Mouse (Mus musculus): ENCODE measurements around the gene Prkn. TPM values are rescaled to one million over a fixed set of nuclear protein-coding genes. Genes with fewer than 3 reads are reported as not detected.

Prkn gene
- polyA plus RNA-seq, 1 experiment: 0.58 TPM

DNA sequence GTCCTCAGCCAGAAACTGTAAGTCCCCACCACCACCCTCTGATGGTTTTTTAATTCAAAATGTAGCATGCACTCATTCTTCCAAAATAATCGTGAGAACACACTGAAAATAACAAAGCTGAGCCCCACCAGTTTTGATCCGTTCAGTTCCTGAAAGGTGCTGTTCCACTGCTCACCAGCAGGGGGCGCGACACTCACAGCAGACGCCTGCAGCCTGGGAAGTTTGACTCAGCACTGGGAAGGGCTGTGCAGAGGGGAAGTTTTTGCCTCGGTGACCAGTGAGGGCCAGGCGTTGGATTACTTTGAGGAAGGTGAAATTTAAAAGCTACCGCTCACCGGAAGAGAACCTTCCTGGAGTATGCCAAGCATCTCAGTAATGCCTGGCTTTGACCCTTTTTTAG lies 1199.0 kb downstream of the Prkn start:
- TF ChIP-seq POLR2A (IDR thresholded peaks at IDR 0.05; ENCODE audit: low read depth, low read length): no peak
- peak; percentile 99 for TF ChIP-seq CTCF (IDR thresholded peaks at IDR 0.05; ENCODE audit: extremely low read depth, insufficient read length, insufficient replicate concordance, low read depth, low read length)
- Histone ChIP-seq H3K27me3 (ENCODE audit: control insufficient read depth, insufficient read depth, low read length) (no peaks in the 10 kb centered on the region), H3K4me3 (ENCODE audit: low read depth, low read length) (no peak overlapping the region), H3K27ac (ENCODE audit: insufficient read depth, low read depth, low read length) (no peak overlapping the region), H3K4me1 (ENCODE audit: control insufficient read depth, insufficient read depth, insufficient read length, low read length) (peaks cover 5% of the 10 kb centered on the region; the same call in 1 of the 2 replicates), H3K36me3 (ENCODE audit: control insufficient read depth, insufficient read depth, low read length) (no peaks in the 10 kb centered on the region)
- WGBS: 2% methylated on average over 9 of the region's 9 CpGs

DNA sequence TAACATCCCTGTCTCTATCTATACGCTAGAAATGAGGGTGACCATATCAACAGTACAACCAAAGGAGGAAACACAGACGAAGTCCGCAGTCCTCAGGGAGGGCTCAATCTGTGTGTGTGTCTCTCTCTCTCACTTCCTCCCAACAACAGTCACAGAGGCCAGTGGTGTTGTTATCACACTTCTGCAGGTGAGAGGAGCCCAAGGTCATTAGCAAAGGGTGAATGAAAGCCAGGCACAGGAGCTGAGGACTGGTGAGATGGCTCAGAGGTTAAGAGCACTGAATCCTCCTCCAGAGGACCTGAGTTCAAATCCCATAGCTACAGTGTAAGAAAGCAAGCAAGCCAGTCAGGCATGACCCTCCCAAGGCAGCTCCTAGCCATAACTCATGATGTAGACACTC lies 1199.7 kb downstream of the Prkn start:
- peaks cover 5% of the 10 kb centered on the region; the same call in 1 of the 2 replicates for H3K4me1 ChIP-seq (ENCODE audit: control insufficient read depth, insufficient read depth, insufficient read length, low read length)
- no peaks in the 10 kb centered on the region for H3K27me3 ChIP-seq (ENCODE audit: control insufficient read depth, insufficient read depth, low read length)
- 41% methylated on average over 3 of the region's 3 CpGs for whole genome bisulfite sequencing
- no peak overlapping the region for H3K4me3 ChIP-seq (ENCODE audit: low read depth, low read length)
- TF ChIP-seq POLR2A (IDR thresholded peaks at IDR 0.05; ENCODE audit: low read depth, low read length) (no peak), CTCF (IDR thresholded peaks at IDR 0.05; ENCODE audit: extremely low read depth, insufficient read length, insufficient replicate concordance, low read depth, low read length) (no peak)
- H3K27ac ChIP-seq (ENCODE audit: insufficient read depth, low read depth, low read length): no peak overlapping the region
- H3K36me3 ChIP-seq (ENCODE audit: control insufficient read depth, insufficient read depth, low read length): no peaks in the 10 kb centered on the region

DNA sequence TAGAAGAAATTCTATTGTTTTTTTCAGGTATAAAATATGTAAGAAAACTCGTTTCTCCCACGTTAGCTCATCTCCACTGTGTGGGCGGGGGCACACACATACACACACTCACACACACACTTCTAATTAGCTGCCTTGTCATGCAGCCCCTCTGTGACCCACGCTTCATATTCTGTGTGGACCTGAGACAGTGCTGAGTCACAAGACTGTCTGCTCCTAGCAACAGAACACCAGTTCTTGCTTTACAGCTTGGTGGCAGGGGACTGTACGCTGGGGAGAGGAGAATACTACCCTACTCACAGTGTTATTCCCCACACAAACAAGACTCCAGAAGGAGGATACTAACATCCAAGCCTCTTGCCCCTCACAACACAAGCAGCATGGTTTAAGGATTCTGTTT lies 1200.4 kb downstream of the Prkn start:
- 85% methylated on average over 5 of the region's 5 CpGs for WGBS
- Histone ChIP-seq H3K4me3 (ENCODE audit: low read depth, low read length) (no peak overlapping the region), H3K27me3 (ENCODE audit: control insufficient read depth, insufficient read depth, low read length) (no peaks in the 10 kb centered on the region), H3K4me1 (ENCODE audit: control insufficient read depth, insufficient read depth, insufficient read length, low read length) (peaks cover 5% of the 10 kb centered on the region; the same call in 1 of the 2 replicates), H3K36me3 (ENCODE audit: control insufficient read depth, insufficient read depth, low read length) (no peaks in the 10 kb centered on the region), H3K27ac (ENCODE audit: insufficient read depth, low read depth, low read length) (no peak overlapping the region)
- no peak for TF ChIP-seq POLR2A (IDR thresholded peaks at IDR 0.05; ENCODE audit: low read depth, low read length)
- TF ChIP-seq CTCF (IDR thresholded peaks at IDR 0.05; ENCODE audit: extremely low read depth, insufficient read length, insufficient replicate concordance, low read depth, low read length): no peak

DNA sequence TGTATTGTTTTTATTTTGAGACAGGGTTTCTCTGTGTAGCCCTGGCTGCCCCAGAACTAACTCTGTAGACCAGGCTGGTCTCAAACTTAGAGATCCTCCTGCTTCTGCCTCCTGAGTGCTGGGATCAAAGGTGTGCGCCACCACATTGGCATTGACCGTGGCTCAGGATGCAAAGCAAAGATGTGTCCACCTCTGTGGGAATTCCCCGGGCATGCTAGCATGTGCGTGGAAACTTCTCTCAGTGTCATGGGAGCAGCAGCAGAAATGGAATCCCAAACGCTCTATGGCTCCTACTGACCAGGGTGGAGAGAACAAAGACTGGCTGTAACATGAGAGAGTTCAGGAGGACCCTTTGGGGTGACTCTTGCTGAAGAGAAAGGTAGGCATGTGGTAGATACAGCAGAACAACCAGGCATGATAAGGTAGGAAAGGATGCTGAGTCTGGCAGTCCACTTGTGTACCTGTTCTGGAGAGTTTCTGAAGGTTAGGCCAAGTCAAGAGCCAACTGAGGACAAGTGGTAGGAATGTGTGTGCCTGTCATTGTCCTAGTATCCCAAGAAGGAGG lies 1201.0 kb downstream of the Prkn start:
- no peaks in the 10 kb centered on the region for H3K36me3 ChIP-seq (ENCODE audit: control insufficient read depth, insufficient read depth, low read length)
- TF ChIP-seq CTCF (IDR thresholded peaks at IDR 0.05; ENCODE audit: extremely low read depth, insufficient read length, insufficient replicate concordance, low read depth, low read length): no peak
- no peak for TF ChIP-seq POLR2A (IDR thresholded peaks at IDR 0.05; ENCODE audit: low read depth, low read length)
- H3K27ac ChIP-seq (ENCODE audit: insufficient read depth, low read depth, low read length): no peak overlapping the region
- WGBS: 95% methylated on average over 5 of the region's 5 CpGs
- no peak overlapping the region for H3K4me3 ChIP-seq (ENCODE audit: low read depth, low read length)
- no peaks in the 10 kb centered on the region for H3K27me3 ChIP-seq (ENCODE audit: control insufficient read depth, insufficient read depth, low read length)
- H3K4me1 ChIP-seq (ENCODE audit: control insufficient read depth, insufficient read depth, insufficient read length, low read length): peaks cover 5% of the 10 kb centered on the region; the same call in 1 of the 2 replicates

DNA sequence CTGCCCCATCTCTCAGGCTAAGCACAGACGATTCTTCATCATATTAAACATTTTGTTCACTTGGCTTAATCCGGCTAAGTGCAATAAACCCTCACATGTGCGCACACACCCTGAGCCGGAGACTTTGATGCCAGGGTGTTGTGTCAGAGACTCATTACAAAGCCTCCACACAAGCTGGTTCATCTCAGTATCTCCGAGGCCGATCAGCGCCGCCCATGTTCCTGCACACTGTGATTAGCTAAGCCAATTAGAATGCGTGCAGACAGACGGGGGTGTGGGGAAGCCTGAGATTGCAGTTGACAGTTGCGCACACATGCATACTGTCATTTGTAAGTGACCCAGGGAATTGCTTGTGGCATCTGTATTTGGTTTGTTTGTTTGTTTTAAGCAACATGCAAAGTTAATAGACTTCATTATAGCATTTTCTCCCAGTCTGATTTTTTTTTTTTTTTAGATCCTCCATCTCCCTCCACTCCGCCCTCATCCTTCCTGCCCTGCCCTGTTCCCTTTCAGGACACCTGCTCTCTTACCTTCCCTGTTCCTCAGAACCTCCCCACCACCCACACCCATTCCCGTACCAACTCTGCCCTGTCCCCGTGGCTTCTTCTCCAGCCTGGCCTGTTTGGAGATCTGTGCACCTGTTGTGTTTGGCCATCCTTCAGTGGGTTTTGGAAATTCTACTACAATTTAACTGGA lies 1202.5 kb downstream of the Prkn start:
- no peak overlapping the region for H3K4me3 ChIP-seq (ENCODE audit: low read depth, low read length)
- TF ChIP-seq POLR2A (IDR thresholded peaks at IDR 0.05; ENCODE audit: low read depth, low read length) (no peak), CTCF (IDR thresholded peaks at IDR 0.05; ENCODE audit: extremely low read depth, insufficient read length, insufficient replicate concordance, low read depth, low read length) (no peak)
- WGBS: 26% methylated on average over 14 of the region's 14 CpGs
- H3K4me1 ChIP-seq (ENCODE audit: control insufficient read depth, insufficient read depth, insufficient read length, low read length): peaks cover 5% of the 10 kb centered on the region; the same call in 1 of the 2 replicates
- H3K27ac ChIP-seq (ENCODE audit: insufficient read depth, low read depth, low read length): no peak overlapping the region
- no peaks in the 10 kb centered on the region for H3K27me3 ChIP-seq (ENCODE audit: control insufficient read depth, insufficient read depth, low read length)
- H3K36me3 ChIP-seq (ENCODE audit: control insufficient read depth, insufficient read depth, low read length): no peaks in the 10 kb centered on the region

DNA sequence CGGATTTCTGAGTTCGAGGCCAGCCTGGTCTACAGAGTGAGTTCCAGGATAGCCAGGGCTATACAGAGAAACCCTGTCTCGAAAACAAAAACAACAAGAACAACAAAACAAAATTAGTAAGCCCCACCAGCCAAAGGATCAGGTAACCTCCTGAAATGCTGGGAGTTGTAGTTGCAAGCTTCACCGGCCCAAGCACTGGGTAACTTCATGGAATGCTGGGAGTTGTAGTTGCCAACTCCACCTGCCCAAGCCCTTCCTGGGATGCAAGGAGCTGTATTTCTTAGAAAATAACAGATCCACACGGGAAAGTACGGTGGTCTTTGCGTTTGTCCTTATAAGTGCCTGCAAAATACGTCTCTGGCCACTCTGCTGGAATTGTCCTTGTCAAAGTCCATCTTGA lies 1204.0 kb downstream of the Prkn start:
- no peak overlapping the region for H3K4me3 ChIP-seq (ENCODE audit: low read depth, low read length)
- no peak overlapping the region for H3K27ac ChIP-seq (ENCODE audit: insufficient read depth, low read depth, low read length)
- H3K27me3 ChIP-seq (ENCODE audit: control insufficient read depth, insufficient read depth, low read length): no peaks in the 10 kb centered on the region
- peaks cover 5% of the 10 kb centered on the region; the same call in 1 of the 2 replicates for H3K4me1 ChIP-seq (ENCODE audit: control insufficient read depth, insufficient read depth, insufficient read length, low read length)
- H3K36me3 ChIP-seq (ENCODE audit: control insufficient read depth, insufficient read depth, low read length): no peaks in the 10 kb centered on the region
- TF ChIP-seq POLR2A (IDR thresholded peaks at IDR 0.05; ENCODE audit: low read depth, low read length) (no peak), CTCF (IDR thresholded peaks at IDR 0.05; ENCODE audit: extremely low read depth, insufficient read length, insufficient replicate concordance, low read depth, low read length) (no peak)
- WGBS: 84% methylated on average over 8 of the region's 8 CpGs

DNA sequence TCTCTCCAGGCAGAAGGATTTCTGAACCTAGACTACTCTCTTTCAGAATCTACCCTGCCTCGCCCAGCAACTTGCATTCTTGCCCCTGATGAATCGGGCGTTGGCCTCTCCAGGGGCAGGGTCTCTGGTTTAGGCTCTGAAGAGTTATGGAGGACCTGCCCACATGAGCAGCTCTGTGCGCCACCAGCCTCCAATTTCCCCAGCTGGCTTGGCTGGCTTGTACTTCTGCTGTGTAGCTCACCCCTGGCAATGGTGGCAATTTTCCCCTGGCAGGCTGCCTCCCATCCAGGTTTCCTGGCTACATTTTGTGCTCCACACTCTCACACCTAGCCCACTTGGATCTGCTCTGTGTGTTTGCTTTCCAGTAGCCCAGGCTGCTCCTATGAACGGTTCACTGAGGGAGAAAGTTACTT lies 1205.7 kb downstream of the Prkn start:
- Histone ChIP-seq H3K36me3 (ENCODE audit: control insufficient read depth, insufficient read depth, low read length) (no peaks in the 10 kb centered on the region), H3K27ac (ENCODE audit: insufficient read depth, low read depth, low read length) (no peak overlapping the region), H3K27me3 (ENCODE audit: control insufficient read depth, insufficient read depth, low read length) (no peaks in the 10 kb centered on the region), H3K4me3 (ENCODE audit: low read depth, low read length) (no peak overlapping the region), H3K4me1 (ENCODE audit: control insufficient read depth, insufficient read depth, insufficient read length, low read length) (peaks cover 5% of the 10 kb centered on the region; the same call in 1 of the 2 replicates)
- TF ChIP-seq POLR2A (IDR thresholded peaks at IDR 0.05; ENCODE audit: low read depth, low read length) (no peak), CTCF (IDR thresholded peaks at IDR 0.05; ENCODE audit: extremely low read depth, insufficient read length, insufficient replicate concordance, low read depth, low read length) (no peak)
- WGBS: 25% methylated on average over 5 of the region's 5 CpGs

Data from small intestine, adult 2 months (tissue).